Mouse (Mus musculus) spleen, adult 18-20 months (tissue): Measurements from ENCODE around the gene Tm7sf3.

ENCODE experiments used
- DNase-seq, 2 experiments: peaks; one replicate each; pipeline ENCODE4 v3.0.0; 2022; ENCODE audit warnings: mixed read lengths in 2 of 2

Gene Tm7sf3

GRCm38 (mm10) chr6:146653197-146653596, 10.6 kb upstream of the Tm7sf3 start:
- DNase-seq = no peak

- no peak for DNase-seq
Observed at GRCm38 (mm10) chr6:146651431-146651830, 8.8 kb upstream of the Tm7sf3 start.

DNA sequence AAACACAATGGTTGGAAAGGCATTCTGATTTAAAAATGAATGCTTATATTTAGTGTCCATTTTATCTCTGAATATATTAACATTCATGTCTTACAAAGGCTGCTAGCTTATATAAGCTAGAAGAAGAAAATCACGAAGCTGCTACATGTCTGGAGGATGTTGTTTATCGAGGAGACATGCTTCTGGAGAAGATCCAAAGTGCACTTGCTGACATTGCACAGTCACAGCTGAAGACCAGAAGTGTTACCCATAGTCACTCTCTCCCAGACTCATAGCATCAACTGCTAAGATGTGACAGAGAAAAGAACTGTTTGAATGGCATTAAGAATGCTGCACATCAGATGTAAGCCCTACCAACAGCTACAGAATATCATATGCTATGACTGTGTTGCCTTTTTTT, 7.4 kb upstream of the Tm7sf3 start:
- DNase-seq = no peak

DNA sequence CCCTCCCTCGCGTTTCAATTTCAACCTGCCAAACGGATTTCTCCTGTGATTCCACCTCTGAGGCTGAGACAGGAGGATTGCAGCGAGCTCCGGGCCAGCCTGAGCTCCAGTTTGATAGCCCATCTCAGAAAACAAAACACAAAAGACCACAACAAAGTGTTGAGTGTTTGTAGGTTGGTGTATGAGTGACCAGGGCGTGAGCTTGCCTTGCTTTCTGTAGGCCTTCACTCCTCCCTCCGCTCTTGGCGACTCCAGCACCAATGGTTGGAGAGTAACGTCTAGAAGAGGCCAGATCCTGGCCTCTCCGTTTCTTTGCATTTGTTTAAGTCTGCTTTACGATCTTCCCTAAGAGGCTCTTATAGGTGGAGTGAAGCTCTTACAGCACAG, 553 bp upstream of the Tm7sf3 start:
- DNase-seq = no peak

GRCm38 (mm10) chr6:146641621-146642210, 908 bp downstream of the Tm7sf3 start:
- peak in 1 of 2 experiments; percentile 7 for DNase-seq

GRCm38 (mm10) chr6:146640991-146641390, 1.6 kb downstream of the Tm7sf3 start:
- no peak for DNase-seq

DNA sequence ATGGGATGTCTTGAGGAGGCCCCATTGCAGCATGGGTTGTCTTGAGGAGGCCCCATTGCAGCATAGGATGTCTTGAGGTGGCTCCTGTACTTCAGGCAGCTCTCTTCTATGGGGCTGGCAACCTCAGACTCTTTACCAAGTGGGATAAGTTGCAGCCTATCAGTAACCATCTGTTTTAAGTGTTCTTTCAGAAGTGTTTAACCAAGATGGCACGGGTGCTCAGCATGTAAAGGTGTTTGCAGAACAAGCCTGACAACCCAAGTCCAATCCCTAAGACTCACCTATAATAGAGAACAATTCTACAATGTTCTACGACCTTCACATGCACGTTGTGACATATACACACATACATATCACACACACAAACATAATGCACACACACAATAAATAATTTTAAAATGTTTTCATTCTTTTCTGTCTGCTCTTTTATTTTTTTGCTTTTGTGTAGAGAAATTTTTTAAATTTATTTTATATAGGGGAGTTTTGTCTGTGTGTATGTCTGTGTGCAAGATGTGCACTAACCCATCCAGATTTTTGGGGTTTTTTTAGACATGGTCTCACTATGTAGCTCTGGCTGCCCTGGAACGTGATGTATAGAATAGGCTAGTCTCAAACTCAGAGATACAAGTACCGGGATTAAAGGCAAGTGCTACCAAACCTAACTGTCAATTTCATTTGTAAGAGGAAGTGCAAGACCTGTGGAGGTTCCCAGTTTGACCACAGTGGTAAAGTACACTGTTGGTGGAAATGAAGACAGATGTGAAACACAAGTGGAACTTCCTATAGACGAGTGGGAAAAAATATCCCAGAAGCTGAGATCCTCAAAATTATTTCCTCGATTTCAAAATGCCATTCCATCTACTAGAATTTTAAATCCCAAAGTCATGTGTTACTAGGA, 2.3 kb downstream of the Tm7sf3 start:
- DNase-seq = no peak

GRCm38 (mm10) chr6:146636482-146636881, 6.1 kb downstream of the Tm7sf3 start:
- no peak for DNase-seq

DNA sequence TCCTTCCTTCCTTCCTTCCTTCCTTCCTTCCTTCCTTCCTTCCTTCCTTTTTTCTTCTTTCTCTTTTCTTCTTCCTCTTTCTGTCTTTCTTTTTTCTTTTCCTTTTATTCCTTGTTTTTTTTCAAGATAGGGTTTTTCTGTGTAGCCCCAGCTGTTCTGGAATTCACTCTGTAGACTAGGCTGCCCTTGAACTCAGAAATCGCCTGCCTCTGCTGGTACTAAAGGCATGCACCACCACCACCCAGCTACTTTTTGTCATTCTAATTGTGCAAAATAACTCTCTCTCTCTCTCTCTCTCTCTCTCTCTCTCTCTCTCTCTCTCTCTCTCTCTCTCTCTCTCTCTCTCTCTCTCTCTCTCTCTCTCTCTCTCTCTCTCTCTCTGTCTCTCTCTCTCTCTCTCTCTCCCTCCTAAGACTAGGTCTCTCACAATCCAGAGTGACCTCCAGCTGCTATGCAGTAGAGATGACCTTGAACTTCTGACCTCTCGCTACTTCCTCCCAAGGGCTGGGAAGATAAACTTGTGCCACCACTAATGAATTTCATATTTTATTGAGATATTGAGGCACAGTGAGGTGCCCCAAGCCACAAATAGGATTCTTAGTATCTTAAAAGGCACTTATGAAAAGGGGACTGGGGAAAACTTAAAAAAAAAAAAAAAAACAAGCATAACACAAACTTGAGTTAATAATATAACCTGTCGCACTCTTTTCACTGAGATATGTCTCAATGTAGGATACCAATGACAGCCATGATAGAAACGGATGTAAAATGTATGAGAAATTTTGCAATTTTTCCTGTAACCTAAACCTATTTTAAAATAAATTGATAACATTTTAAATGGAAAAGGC, 7.6 kb downstream of the Tm7sf3 start:
- no peak for DNase-seq

DNA sequence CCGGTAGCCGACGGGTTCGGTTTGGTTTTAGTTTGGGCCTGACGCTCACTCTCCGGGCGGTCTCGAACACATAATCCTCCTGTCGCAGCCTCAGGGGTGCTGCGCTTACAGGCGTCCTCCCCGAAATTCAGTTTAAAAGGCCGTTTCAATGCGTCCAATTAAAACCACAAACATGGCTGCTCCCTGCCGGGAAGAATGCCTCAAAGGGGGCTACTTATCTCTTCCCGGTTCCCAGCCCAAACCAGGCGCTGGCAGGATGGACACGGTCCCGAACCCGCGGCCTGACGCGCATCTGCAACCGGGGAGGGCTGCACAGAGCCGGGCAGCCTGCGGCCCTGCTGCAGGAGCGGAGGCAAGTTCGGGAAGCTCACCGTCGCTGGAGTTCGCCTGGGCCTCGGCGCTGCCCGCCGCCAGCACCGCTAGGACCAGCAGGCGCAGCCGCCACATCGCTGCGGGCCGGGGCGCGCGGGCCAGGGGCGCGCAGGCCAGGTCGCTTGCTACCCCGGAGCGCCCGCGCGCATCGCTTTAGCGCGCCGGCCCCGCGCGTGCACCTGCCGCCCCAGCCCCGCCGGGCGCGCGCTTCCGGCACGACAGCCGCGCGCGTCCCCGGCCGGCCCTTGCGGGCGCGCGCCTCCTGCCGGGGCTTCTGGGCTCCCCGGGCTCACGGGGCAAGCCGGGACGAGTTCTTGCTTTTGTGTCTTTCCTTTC, 8.5 kb downstream of the Tm7sf3 start:
- peak; percentile 56 to 70 for DNase-seq

- DNase-seq = no peak
Observed at GRCm38 (mm10) chr6:146633629-146634014, 9.0 kb downstream of the Tm7sf3 start.

DNA sequence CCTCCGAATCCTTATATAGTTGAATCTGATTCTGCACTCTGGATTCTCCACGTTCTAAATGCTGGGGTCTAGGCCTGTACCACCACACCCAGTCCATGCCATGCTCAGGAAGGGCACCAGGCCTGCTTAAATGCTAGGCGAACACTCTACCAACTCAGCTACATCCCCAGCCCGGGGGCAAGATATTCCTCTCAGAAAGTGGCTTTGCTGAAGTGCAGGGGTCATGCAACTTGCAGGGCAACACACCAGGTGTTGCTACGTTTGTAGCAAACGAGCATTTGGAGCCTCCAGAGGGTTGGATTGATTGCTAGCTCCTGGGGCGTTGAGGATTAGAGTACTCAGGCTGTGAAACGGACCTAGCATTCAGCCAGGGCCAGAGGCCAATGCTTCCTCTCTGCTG, 9.5 kb downstream of the Tm7sf3 start:
- no peak for DNase-seq

- DNase-seq = no peak
Observed at GRCm38 (mm10) chr6:146632403-146632802, 10.2 kb downstream of the Tm7sf3 start.

DNA sequence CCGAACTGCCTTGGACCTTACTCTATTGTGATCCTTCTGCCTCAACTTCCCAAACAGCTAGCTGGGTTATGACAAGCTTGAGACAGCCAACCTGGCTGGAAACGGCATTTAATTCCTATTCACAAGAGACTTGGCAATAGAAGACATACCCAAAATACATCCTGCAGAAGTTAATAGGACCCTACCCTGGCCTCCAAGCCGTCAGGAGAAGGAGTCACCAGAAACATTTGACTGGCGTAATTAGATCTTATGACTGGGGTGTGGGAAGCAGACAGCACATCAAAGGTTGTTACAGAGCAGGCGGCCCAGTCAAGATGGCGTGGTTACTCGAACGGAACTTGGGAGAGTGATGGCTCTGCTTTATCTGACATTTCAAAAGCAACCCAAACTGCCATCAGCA, 10.8 kb downstream of the Tm7sf3 start:
- DNase-seq = no peak

GRCm38 (mm10) chr6:146630961-146631360, 11.7 kb downstream of the Tm7sf3 start:
- no peak for DNase-seq

GRCm38 (mm10) chr6:146629781-146630756, 12.6 kb downstream of the Tm7sf3 start:
- no peak for DNase-seq

- DNase-seq = no peak
Observed at GRCm38 (mm10) chr6:146628123-146628522, 14.5 kb downstream of the Tm7sf3 start.

- DNase-seq = no peak
Observed at GRCm38 (mm10) chr6:146616670-146617069, 26.0 kb downstream of the Tm7sf3 start.

DNA sequence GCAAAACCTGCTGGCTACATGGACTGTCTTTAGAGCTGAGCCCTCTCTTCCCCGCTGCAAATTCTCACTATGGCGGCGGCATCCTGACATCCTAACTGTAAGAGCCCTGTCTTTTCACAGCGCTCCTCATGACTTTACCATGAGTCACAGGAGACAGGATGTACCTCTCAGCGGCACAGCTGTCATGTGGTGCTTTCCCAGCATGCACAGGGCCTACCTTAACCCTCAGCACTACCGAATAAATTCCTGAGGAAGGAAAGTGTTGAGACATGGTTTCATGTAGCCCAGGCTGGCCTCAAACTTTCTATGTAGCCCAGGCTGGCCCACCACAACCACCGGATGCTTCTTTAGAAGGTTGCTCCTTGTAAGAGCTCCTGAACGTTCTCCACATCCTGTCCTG, 26.7 kb downstream of the Tm7sf3 start:
- no peak for DNase-seq

DNA sequence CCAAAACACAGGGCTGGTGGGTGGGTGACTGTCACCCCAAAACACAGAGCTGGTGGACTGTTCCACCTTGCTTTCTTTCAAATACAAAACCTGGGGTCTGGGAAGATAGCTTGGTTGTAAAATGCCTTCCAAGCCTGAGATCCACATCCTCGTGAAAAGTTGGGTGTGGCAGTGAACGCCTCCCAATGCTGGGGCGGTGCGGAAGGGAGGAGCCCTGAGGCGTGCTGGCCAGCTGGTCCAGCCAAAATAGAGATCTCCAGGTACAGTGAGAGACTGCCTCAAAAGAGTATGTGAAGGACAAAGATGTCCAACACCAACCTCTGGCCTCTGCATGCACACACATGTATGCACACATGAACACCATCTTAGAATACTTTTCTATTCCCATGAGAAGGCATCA, 28.1 kb downstream of the Tm7sf3 start:
- no peak for DNase-seq

DNA sequence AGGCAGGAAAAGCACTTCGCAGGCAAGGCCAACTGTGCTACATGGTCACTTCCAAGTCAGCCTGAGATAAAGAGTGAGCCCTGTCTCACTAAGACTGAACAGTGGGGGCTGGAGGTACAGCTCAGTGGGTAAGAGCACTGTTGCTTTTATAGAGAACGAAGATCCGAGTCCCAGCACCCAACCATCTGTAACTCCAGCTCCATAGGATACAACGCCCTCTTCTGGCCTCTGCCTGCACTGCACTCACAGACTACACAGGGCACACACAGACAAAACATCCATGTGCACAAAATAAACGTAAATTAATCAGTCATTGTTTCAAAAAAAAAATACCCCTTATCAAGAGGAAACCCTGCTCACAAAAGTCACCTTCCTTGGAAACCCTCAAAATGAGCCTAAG, 28.7 kb downstream of the Tm7sf3 start:
- no peak for DNase-seq

DNA sequence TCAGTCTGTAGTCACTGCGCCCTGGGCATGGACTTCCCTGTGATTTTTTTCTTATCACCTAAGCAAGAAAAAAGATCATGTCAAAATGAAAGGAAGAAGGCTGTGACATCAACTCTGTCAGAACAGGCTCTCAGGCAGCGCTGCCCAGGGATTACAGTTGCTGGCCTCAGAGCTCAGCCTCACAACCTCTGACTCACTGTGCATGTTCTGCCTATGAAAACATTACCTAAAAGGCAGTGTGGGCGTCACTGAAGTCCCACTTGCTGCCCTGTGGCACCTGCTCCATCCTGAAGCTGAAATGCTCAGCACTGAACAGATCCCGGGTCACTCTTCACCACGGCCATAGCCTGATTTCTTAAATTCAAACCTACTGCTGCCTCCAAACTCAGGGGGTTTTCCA, 29.9 kb downstream of the Tm7sf3 start:
- no peak for DNase-seq
